Comparison of ENCODE assay signal across 8 mouse cellular contexts in genomic region chr8:104442299-104443124, GRCm38 (mm10). TPM values are rescaled to one million over a fixed set of nuclear protein-coding genes. Genes with fewer than 3 reads are reported as not detected.
A peak's percentile ranks its signal among the peaks of the same experiment; 100 is the strongest.
DNase-seq lines count a peak whose midpoint lies in the region; ATAC-seq and TF ChIP-seq lines count a peak whose summit lies in the region.

TSS of gene Dync1li2 (minus strand) at chr8:104443047.

- H3K27ac ChIP-seq in forebrain, embryonic 13.5 days, result peak within 1 kb of the TSS; percentile 83
- H3K27ac ChIP-seq in neural tube, embryonic 15.5 days (replicated peaks), result peak within 1 kb of the TSS; percentile 92

- H3K4me1 ChIP-seq in E14TG2a.4 (replicated peaks; ENCODE audit: low read depth, low read length), result peaks cover 42% of the 10 kb centered on the region
- peaks cover 23% of the 10 kb centered on the region for H3K4me1 ChIP-seq in forebrain, embryonic 13.5 days
- H3K4me1 ChIP-seq in neural tube, embryonic 15.5 days, result peaks cover 23% of the 10 kb centered on the region

- H3K9me3 ChIP-seq in E14TG2a.4 (ENCODE audit: low read length), result no peaks in the 10 kb centered on the region
- no peaks in the 10 kb centered on the region for H3K9me3 ChIP-seq in forebrain, embryonic 13.5 days (replicated peaks)
- H3K9me3 ChIP-seq in neural tube, embryonic 15.5 days (replicated peaks), result no peaks in the 10 kb centered on the region

- ATAC-seq in forebrain, embryonic 13.5 days, result peak; percentile 92
- peak; percentile 90 for ATAC-seq in neural tube, embryonic 15.5 days (ENCODE audit: low FRiP score)

- peak within 1 kb of the TSS; percentile 99 for H3K4me3 ChIP-seq in E14TG2a.4 (replicated peaks; ENCODE audit: low read length)
- H3K4me3 ChIP-seq in forebrain, embryonic 13.5 days, result peak within 1 kb of the TSS; percentile 96
- peak within 1 kb of the TSS; percentile 94 for H3K4me3 ChIP-seq in neural tube, embryonic 15.5 days (replicated peaks)

- intact Hi-C loops in heart, postnatal 10 days (cut with DNase I), result loop anchor here (1.0 to 5.0 kb wide), 2 partner anchors 98 to 190 kb away; partner anchors contain the start of gene Cklf

- TF ChIP-seq CTCF in E14TG2a.4 (conservative IDR thresholded peaks at IDR 0.05; ENCODE audit: low read length), result peak; percentile 40

- peak; percentile 81 for DNase-seq in c-Kit-positive CD71-positive TER-119-positive erythroid progenitor cells, embryonic 14.5 days (ENCODE audit: low spot score)
- DNase-seq in heart, postnatal 10 days, result peak; percentile 95 to 98
- DNase-seq in layer of hippocampus, adult 11-12 months (ENCODE audit: low spot score), result peak; percentile 93
- peak; percentile 89 to 91 for DNase-seq in lung, adult 18-20 months
- peak; percentile 88 for DNase-seq in testis, postnatal 14 days (ENCODE audit: low spot score)

- WGBS in forebrain, embryonic 13.5 days, result under 1% methylated on average over 69 of the region's 75 CpGs
- WGBS in neural tube, embryonic 15.5 days, result 0% methylated on average over 75 of the region's 75 CpGs

- H3K9ac ChIP-seq in forebrain, embryonic 13.5 days, result peak within 1 kb of the TSS; percentile 98
- H3K9ac ChIP-seq in neural tube, embryonic 15.5 days (replicated peaks), result peak within 1 kb of the TSS; percentile 97

- H3K4me2 ChIP-seq in forebrain, embryonic 13.5 days, result peak within 1 kb of the TSS; percentile 80
- H3K4me2 ChIP-seq in neural tube, embryonic 15.5 days, result peak within 1 kb of the TSS; percentile 87

- peaks cover 36% of the 10 kb centered on the region for H3K36me3 ChIP-seq in E14TG2a.4 (ENCODE audit: insufficient read depth, low read length)
- peaks cover 34% of the 10 kb centered on the region for H3K36me3 ChIP-seq in forebrain, embryonic 13.5 days (ENCODE audit: poor library complexity, severe bottlenecking)
- H3K36me3 ChIP-seq in neural tube, embryonic 15.5 days, result peaks cover 33% of the 10 kb centered on the region

- no peaks in the 10 kb centered on the region for H3K27me3 ChIP-seq in E14TG2a.4 (ENCODE audit: insufficient read depth, low read length)
- H3K27me3 ChIP-seq in forebrain, embryonic 13.5 days, result no peaks in the 10 kb centered on the region
- H3K27me3 ChIP-seq in neural tube, embryonic 15.5 days (replicated peaks), result no peaks in the 10 kb centered on the region

RNA-seq across cellular contexts. Expression of gene Dync1li2, which starts in this region (rescaled TPM):
- polyA plus RNA-seq in forebrain, embryonic 13.5 days (2015; fragmentation: Nextera tagmentation; extraction: Ambion mirVana), result 108 and 109 TPM in 2 replicates
- 100 to 1,000 TPM in 1 of 2 experiments, 10 to 100 TPM in 1; 86.4 to 125 TPM for total RNA-seq in heart, postnatal 10 days (2021)
- 83.4 and 98.1 TPM in 2 replicates for polyA plus RNA-seq in neural tube, embryonic 15.5 days (2015; fragmentation: Nextera tagmentation; extraction: Ambion mirVana)

Comparison
In these comparisons a context has a peak if more than half of its experiments do, and no peak if none do; other contexts are left out.
1. Peak in every context shown above with its lines: DNase-seq, ATAC-seq, H3K4me3 ChIP-seq and H3K27ac ChIP-seq.